Mouse (Mus musculus) heart, postnatal 0 days (tissue): ENCODE data around the gene Rnpep.

Experiments used
- CTCF ChIP-seq: IDR thresholded peaks from 2 replicates; pipeline ENCODE4 v1.5.1; 2016; ENCODE audit warnings: antibody characterized with exemption, control low read depth, low read depth
- EP300 ChIP-seq: IDR thresholded peaks from 2 replicates; pipeline ENCODE4 v1.6.1; 2016; ENCODE audit warnings: antibody characterized with exemption, low read depth

DNA sequence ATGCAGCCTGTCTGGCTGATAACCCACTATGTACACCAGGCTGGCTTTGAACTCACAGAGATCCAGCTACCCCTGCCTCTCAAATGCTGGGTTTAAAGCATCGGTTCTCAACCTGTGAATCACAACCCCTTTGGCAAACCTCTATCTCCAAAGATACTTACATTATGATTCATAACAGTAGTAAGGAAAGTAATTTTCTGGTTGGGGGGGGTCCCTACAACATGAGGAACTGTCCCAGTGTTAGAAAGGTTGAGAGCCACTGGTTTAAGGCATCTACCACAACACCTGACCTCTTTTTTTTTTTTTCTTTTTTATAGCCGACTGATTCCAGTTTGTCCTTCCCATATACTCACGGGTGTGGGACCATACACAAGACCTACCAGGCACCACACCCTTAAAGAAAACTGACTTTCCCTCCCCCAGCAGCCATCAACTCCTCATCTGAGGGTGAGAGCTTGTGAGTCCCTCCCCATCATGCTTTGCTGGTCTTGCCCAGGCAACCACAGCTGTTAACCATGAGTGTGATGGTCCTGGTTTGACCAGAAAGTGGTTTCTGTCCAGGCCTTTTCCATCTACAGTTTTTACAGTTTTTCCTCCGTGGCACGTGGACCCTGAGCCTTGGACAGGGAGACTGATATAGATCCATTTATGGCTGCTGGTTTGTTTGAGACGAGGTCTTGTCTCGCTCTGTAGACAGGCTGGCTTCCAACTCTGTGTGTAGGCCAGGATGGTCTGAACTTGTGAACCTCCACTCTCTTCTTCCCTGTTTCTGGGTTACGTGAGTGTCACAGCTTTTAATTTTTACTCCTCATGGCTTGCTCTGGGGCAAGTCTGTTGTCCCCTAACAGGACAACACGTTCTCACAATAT, 69.9 kb downstream of the Rnpep start:
- TF ChIP-seq CTCF, result no peak
- no peak for TF ChIP-seq EP300
